Mouse (Mus musculus): ENCODE results near the gene Trim43a. TPM values are rescaled to one million over a fixed set of nuclear protein-coding genes. Genes with fewer than 3 reads are reported as not detected.

Trim43a gene
- total RNA-seq, 2 experiments from 2014 or later = 0.12 to 0.30 TPM

Other genes with a start within 250 kb of the Trim43a start
- gene Snx14, start 141.9 kb upstream of the Trim43a start, total RNA-seq (2021) = 10 to 100 TPM; 12.8 to 13.6 TPM
- not detected for gene Gm20537, start 124.3 kb upstream of the Trim43a start, total RNA-seq (2021)
- gene Syncrip, start 98.3 kb upstream of the Trim43a start, total RNA-seq (2021) = 10 to 100 TPM; 51.4 to 68.7 TPM
- 1 to 10 TPM; 8.4 to 9.5 TPM for gene Zfp949, start 32.9 kb upstream of the Trim43a start, total RNA-seq (2021)
- 10 to 100 TPM; 10.2 to 13.7 TPM for gene Mthfsl, start 139.4 kb downstream of the Trim43a start, total RNA-seq (2021)
- under 1 TPM in 1 of 2 experiments, not detected in 1; 0.33 TPM for gene Bcl2a1d, start 151.0 kb downstream of the Trim43a start, total RNA-seq (2021)

All from gastrocnemius, adult 18-20 months (tissue).